In the genomic region with DNA sequence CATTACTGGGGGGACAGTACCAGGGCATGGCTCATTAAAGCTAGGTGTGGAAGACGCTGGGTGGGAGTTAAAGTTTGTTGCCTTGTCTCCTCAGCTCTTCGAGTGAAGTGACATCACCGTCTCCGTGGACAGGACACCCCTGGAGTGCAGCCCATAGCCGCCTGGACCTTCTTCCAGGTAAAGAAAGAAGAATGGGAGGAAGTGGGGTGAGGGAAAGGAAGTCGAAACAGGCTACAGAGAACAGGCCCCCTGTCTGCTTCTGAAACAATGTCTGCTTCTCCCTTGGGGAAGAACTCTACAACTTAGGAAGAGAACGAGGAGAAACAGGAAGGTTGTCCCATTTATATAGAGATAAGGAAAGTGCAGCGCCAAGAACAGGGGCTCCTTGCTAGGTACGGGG, we compare ENCODE assay signal across 12 mouse cellular contexts. TPM values are rescaled to one million over a fixed set of nuclear protein-coding genes. Genes with fewer than 3 reads are reported as not detected.
A peak's percentile ranks its signal among the peaks of the same experiment; 100 is the strongest.
DNase-seq lines count a peak whose midpoint lies in the region; ATAC-seq and TF ChIP-seq lines count a peak whose summit lies in the region.
"Had no signal": no experiment of that assay in that cellular context is flagged by ENCODE, and none has a peak within 500 bp of the region (broad histone marks: within the 10 kb centered on the region; RNA-seq: fewer than 3 reads in every experiment).

No protein-coding gene starts in this region.

- no peak overlapping the region for H3K9ac ChIP-seq in forebrain, embryonic 16.5 days (replicated peaks; ENCODE audit: low read depth, low read length)
- no peak overlapping the region for H3K9ac ChIP-seq in lung, embryonic 16.5 days (ENCODE audit: low read length)
- H3K9ac ChIP-seq in stomach, embryonic 16.5 days (ENCODE audit: low read length): peak overlapping the region; percentile 28; the same call in 1 of the 2 replicates
- H3K9ac ChIP-seq: forebrain, embryonic 13.5 days had no signal

- H3K4me3 ChIP-seq in forebrain, embryonic 10.5 days: no peak overlapping the region
- no peak overlapping the region for H3K4me3 ChIP-seq in forebrain, embryonic 16.5 days (replicated peaks; ENCODE audit: low read length)
- no peak overlapping the region for H3K4me3 ChIP-seq in lung, embryonic 16.5 days (ENCODE audit: low read length)
- H3K4me3 ChIP-seq in lung, adult 2 months (replicated peaks; ENCODE audit: extremely low read depth, low read depth, low read length): no peak overlapping the region
- H3K4me3 ChIP-seq in stomach, embryonic 16.5 days (replicated peaks; ENCODE audit: low read length): no peak overlapping the region
- H3K4me3 ChIP-seq in thymus, adult 2 months (ENCODE audit: control insufficient read depth, insufficient read depth, low read length): no peak overlapping the region
- H3K4me3 ChIP-seq: forebrain, embryonic 13.5 days had no signal

- TF ChIP-seq POLR2A in lung, adult 2 months (IDR thresholded peaks at IDR 0.05; ENCODE audit: borderline replicate concordance, extremely low read depth, low read depth, low read length): no peak
- no peak for TF ChIP-seq POLR2A in thymus, adult 2 months (IDR thresholded peaks at IDR 0.05; ENCODE audit: control insufficient read depth, extremely low read depth, insufficient read depth, low read length, poor library complexity)

- no peak overlapping the region for H3K4me2 ChIP-seq in forebrain, embryonic 16.5 days (ENCODE audit: low read length)
- H3K4me2 ChIP-seq in lung, embryonic 16.5 days (ENCODE audit: low read depth, low read length): no peak overlapping the region
- no peak overlapping the region for H3K4me2 ChIP-seq in stomach, embryonic 16.5 days (ENCODE audit: low read depth, low read length)
- H3K4me2 ChIP-seq: forebrain, embryonic 13.5 days had no signal

- H3K9me3 ChIP-seq in forebrain, embryonic 10.5 days: peaks cover 7% of the 10 kb centered on the region; the same call in 1 of the 2 replicates
- no peaks in the 10 kb centered on the region for H3K9me3 ChIP-seq in forebrain, embryonic 16.5 days (ENCODE audit: control insufficient read depth, low read length)
- no peaks in the 10 kb centered on the region for H3K9me3 ChIP-seq in lung, embryonic 16.5 days (ENCODE audit: control insufficient read depth, low read length)
- H3K9me3 ChIP-seq in stomach, embryonic 16.5 days (replicated peaks; ENCODE audit: control insufficient read depth, low read length): no peaks in the 10 kb centered on the region
- H3K9me3 ChIP-seq: forebrain, embryonic 13.5 days had no signal

- ATAC-seq in forebrain, embryonic 16.5 days: no peak
- peak; percentile 48 for ATAC-seq in lung, embryonic 16.5 days (ENCODE audit: low read depth)
- no peak for ATAC-seq in stomach, embryonic 16.5 days (ENCODE audit: insufficient read depth, low FRiP score)
- ATAC-seq: forebrain, embryonic 13.5 days had no signal

- WGBS in forebrain, embryonic 10.5 days: 79% methylated on average over 9 of the region's 9 CpGs
- WGBS in forebrain, embryonic 16.5 days: 87% methylated on average over 9 of the region's 9 CpGs
- WGBS in lung, embryonic 16.5 days: 60% methylated on average over 9 of the region's 9 CpGs
- 61% methylated on average over 9 of the region's 9 CpGs for WGBS in lung, adult 2 months
- 73% methylated on average over 9 of the region's 9 CpGs for WGBS in stomach, embryonic 16.5 days
- WGBS in thymus, adult 2 months: 84% methylated on average over 9 of the region's 9 CpGs

- H3K27me3 ChIP-seq in forebrain, embryonic 10.5 days (ENCODE audit: poor library complexity, severe bottlenecking): no peaks in the 10 kb centered on the region
- H3K27me3 ChIP-seq in forebrain, embryonic 16.5 days (replicated peaks; ENCODE audit: control insufficient read depth, insufficient read depth, low read length): no peaks in the 10 kb centered on the region
- H3K27me3 ChIP-seq in lung, embryonic 16.5 days (ENCODE audit: control insufficient read depth, insufficient read depth, low read depth, low read length): no peaks in the 10 kb centered on the region
- no peaks in the 10 kb centered on the region for H3K27me3 ChIP-seq in stomach, embryonic 16.5 days (ENCODE audit: control insufficient read depth, insufficient read depth, low read length)
- no peaks in the 10 kb centered on the region for H3K27me3 ChIP-seq in thymus, adult 2 months (ENCODE audit: control insufficient read depth, insufficient read depth, low read length)
- H3K27me3 ChIP-seq: forebrain, embryonic 13.5 days had no signal

- intact Hi-C loops in heart, postnatal 25 days (cut with DNase I): no loop called here

- H3K27ac ChIP-seq in forebrain, embryonic 10.5 days: peak overlapping the region; percentile 73
- H3K27ac ChIP-seq in forebrain, embryonic 16.5 days (ENCODE audit: low read length): no peak overlapping the region
- H3K27ac ChIP-seq in lung, embryonic 16.5 days (ENCODE audit: low read length): peak overlapping the region; percentile 51
- peak overlapping the region; percentile 79 for H3K27ac ChIP-seq in stomach, embryonic 16.5 days (ENCODE audit: low read length)
- H3K27ac ChIP-seq in thymus, adult 2 months (ENCODE audit: control insufficient read depth, insufficient read depth, low read length): no peak overlapping the region

- TF ChIP-seq CTCF in lung, adult 2 months (IDR thresholded peaks at IDR 0.05; ENCODE audit: insufficient read depth, low read length): no peak
- no peak for TF ChIP-seq CTCF in thymus, adult 2 months (IDR thresholded peaks at IDR 0.05; ENCODE audit: borderline replicate concordance, control insufficient read depth, extremely low read depth, insufficient read depth, low read length, poor library complexity)

- peaks cover 16% of the 10 kb centered on the region for H3K36me3 ChIP-seq in forebrain, embryonic 10.5 days (replicated peaks)
- no peaks in the 10 kb centered on the region for H3K36me3 ChIP-seq in forebrain, embryonic 16.5 days (ENCODE audit: control insufficient read depth, insufficient read depth)
- H3K36me3 ChIP-seq in lung, embryonic 16.5 days (ENCODE audit: control insufficient read depth, insufficient read depth, low read length): no peaks in the 10 kb centered on the region
- no peaks in the 10 kb centered on the region for H3K36me3 ChIP-seq in stomach, embryonic 16.5 days (ENCODE audit: control insufficient read depth, insufficient read depth, low read length)
- H3K36me3 ChIP-seq in thymus, adult 2 months (ENCODE audit: control insufficient read depth, insufficient read depth, low read length): no peaks in the 10 kb centered on the region

- no peak for DNase-seq in forebrain, embryonic 10.5 days (ENCODE audit: extremely low spot score, low spot score)
- DNase-seq in lung, adult 2 months: no peak
- peak; percentile 29 for DNase-seq in heart, postnatal 25 days (ENCODE audit: low spot score)
- DNase-seq in adrenal gland, postnatal 14 days: no peak
- no peak for DNase-seq in thymus, adult 2 months
- DNase-seq: cerebellum, postnatal 36 days; kidney, postnatal 10 days; lung, adult 18-20 months had no signal

- H3K4me1 ChIP-seq in forebrain, embryonic 10.5 days: peaks cover 38% of the 10 kb centered on the region
- H3K4me1 ChIP-seq in forebrain, embryonic 16.5 days (replicated peaks; ENCODE audit: control insufficient read depth, insufficient read depth, low read length): peaks cover 2% of the 10 kb centered on the region; the same call in 1 of the 2 replicates
- H3K4me1 ChIP-seq in lung, embryonic 16.5 days (replicated peaks; ENCODE audit: control insufficient read depth, insufficient read depth, low read length): peaks cover 7% of the 10 kb centered on the region
- H3K4me1 ChIP-seq in lung, adult 2 months (ENCODE audit: control insufficient read depth, insufficient read depth, low read length): peaks cover 12% of the 10 kb centered on the region
- peaks cover 10% of the 10 kb centered on the region for H3K4me1 ChIP-seq in stomach, embryonic 16.5 days (ENCODE audit: control insufficient read depth, insufficient read depth, low read length)
- H3K4me1 ChIP-seq in thymus, adult 2 months (replicated peaks; ENCODE audit: control insufficient read depth, insufficient read depth, low read length): no peaks in the 10 kb centered on the region; the same call in 1 of the 2 replicates

RNA-seq across cellular contexts. Expression of a gene that starts 29.1 kb away (rescaled TPM):
- 12.7 and 15.9 TPM in 2 replicates for polyA plus RNA-seq in forebrain, embryonic 10.5 days (2016; fragmentation: Nextera tagmentation; extraction: Ambion mirVana)
- polyA plus RNA-seq in forebrain, embryonic 16.5 days (2015; fragmentation: Nextera tagmentation; extraction: Ambion mirVana): 45.2 and 48.0 TPM in 2 replicates
- polyA plus RNA-seq in lung, embryonic 16.5 days (2015; fragmentation: Nextera tagmentation; extraction: Ambion mirVana): 22.4 and 24.1 TPM in 2 replicates
- polyA plus RNA-seq in lung, adult 2 months (2012; rRNA removed): 26.5 and 27.2 TPM in 2 replicates
- 10 to 100 TPM; 20.1 to 24.1 TPM for total RNA-seq in heart, postnatal 25 days (2021)
- polyA plus RNA-seq in stomach, embryonic 16.5 days (2015; fragmentation: Nextera tagmentation; extraction: Ambion mirVana): 17.1 and 19.6 TPM in 2 replicates
- total RNA-seq in adrenal gland, postnatal 14 days (2021): 10.9 and 11.0 TPM in 2 replicates
- 13.9 and 18.5 TPM in 2 replicates for polyA plus RNA-seq in thymus, adult 2 months (2012; rRNA removed)

RNA-seq across cellular contexts. Expression of a gene that starts 55.5 kb away (rescaled TPM):
- 0.75 and 0.97 TPM in 2 replicates for polyA plus RNA-seq in forebrain, embryonic 10.5 days (2016; fragmentation: Nextera tagmentation; extraction: Ambion mirVana)
- 3.8 and 4.0 TPM in 2 replicates for polyA plus RNA-seq in forebrain, embryonic 16.5 days (2015; fragmentation: Nextera tagmentation; extraction: Ambion mirVana)
- 0.24 and 0.30 TPM in 2 replicates for polyA plus RNA-seq in lung, embryonic 16.5 days (2015; fragmentation: Nextera tagmentation; extraction: Ambion mirVana)
- polyA plus RNA-seq in lung, adult 2 months (2012; rRNA removed): 0.80 and 0.89 TPM in 2 replicates
- total RNA-seq in heart, postnatal 25 days (2021): not detected
- polyA plus RNA-seq in stomach, embryonic 16.5 days (2015; fragmentation: Nextera tagmentation; extraction: Ambion mirVana): 0.14 and 0.34 TPM in 2 replicates
- total RNA-seq in adrenal gland, postnatal 14 days (2021): 1.3 TPM in 2 replicates
- 1.0 and 1.5 TPM in 2 replicates for polyA plus RNA-seq in thymus, adult 2 months (2012; rRNA removed)

RNA-seq across cellular contexts. Expression of a gene that starts 57.3 kb away (rescaled TPM):
- 825 and 923 TPM in 2 replicates for polyA plus RNA-seq in forebrain, embryonic 10.5 days (2016; fragmentation: Nextera tagmentation; extraction: Ambion mirVana)
- 201 and 257 TPM in 2 replicates for polyA plus RNA-seq in forebrain, embryonic 16.5 days (2015; fragmentation: Nextera tagmentation; extraction: Ambion mirVana)
- 1,678 and 1,766 TPM in 2 replicates for polyA plus RNA-seq in lung, embryonic 16.5 days (2015; fragmentation: Nextera tagmentation; extraction: Ambion mirVana)
- 364 and 388 TPM in 2 replicates for polyA plus RNA-seq in lung, adult 2 months (2012; rRNA removed)
- 100 to 1,000 TPM; 378 to 449 TPM for total RNA-seq in heart, postnatal 25 days (2021)
- polyA plus RNA-seq in stomach, embryonic 16.5 days (2015; fragmentation: Nextera tagmentation; extraction: Ambion mirVana): 1,327 and 1,379 TPM in 2 replicates
- total RNA-seq in adrenal gland, postnatal 14 days (2021): 291 and 364 TPM in 2 replicates
- 53.3 and 66.1 TPM in 2 replicates for polyA plus RNA-seq in thymus, adult 2 months (2012; rRNA removed)

Comparison
In these comparisons a context has a peak if more than half of its experiments do, and no peak if none do; other contexts are left out.
1. H3K27ac ChIP-seq: peak in forebrain, embryonic 10.5 days (single experiment), lung, embryonic 16.5 days (single experiment) and stomach, embryonic 16.5 days (single experiment); none in forebrain, embryonic 16.5 days (single experiment) and thymus, adult 2 months (single experiment).